Mouse (Mus musculus): ENCODE results near the gene Dnajb7. TPM values are rescaled to one million over a fixed set of nuclear protein-coding genes. Genes with fewer than 3 reads are reported as not detected.

Gene Dnajb7
- polyA plus RNA-seq (2011; ENCODE audit: insufficient read depth, insufficient read length, low replicate concordance, missing spikeins), result not detected in 2 replicates

GRCm38 (mm10) chr15:81408199-81408598, at the start of gene Dnajb7:
Gene Dnajb7, minus strand, starts transcription at chr15:81408299.
- Histone ChIP-seq H3K4me1 (ENCODE audit: control insufficient read depth, insufficient read depth, low read length) (no peaks in the 10 kb centered on the region), H3K4me3 (replicated peaks; ENCODE audit: control insufficient read depth, low read depth, low read length) (no peak within 1 kb of the TSS), H3K27ac (ENCODE audit: control insufficient read depth, insufficient read depth, low read depth, low read length, poor library complexity) (no peak within 1 kb of the TSS)
- no peak for TF ChIP-seq CTCF (IDR thresholded peaks at IDR 0.05; ENCODE audit: control insufficient read depth, insufficient read depth, low read length)
- TF ChIP-seq POLR2A (IDR thresholded peaks at IDR 0.05; ENCODE audit: borderline replicate concordance, control insufficient read depth, low read depth, low read length), result no peak
- 92% methylated on average over 1 of the region's 1 CpGs for WGBS

GRCm38 (mm10) chr15:81448463-81448862, 40.4 kb upstream of the Dnajb7 start:
- no peak overlapping the region for H3K27ac ChIP-seq (ENCODE audit: control insufficient read depth, insufficient read depth, low read depth, low read length, poor library complexity)
- TF ChIP-seq POLR2A (IDR thresholded peaks at IDR 0.05; ENCODE audit: borderline replicate concordance, control insufficient read depth, low read depth, low read length) (no peak), CTCF (IDR thresholded peaks at IDR 0.05; ENCODE audit: control insufficient read depth, insufficient read depth, low read length) (no peak)
- no peak overlapping the region for H3K4me3 ChIP-seq (replicated peaks; ENCODE audit: control insufficient read depth, low read depth, low read length)
- no peaks in the 10 kb centered on the region for H3K4me1 ChIP-seq (ENCODE audit: control insufficient read depth, insufficient read depth, low read length)
- WGBS, result 55% methylated on average over 3 of the region's 3 CpGs

GRCm38 (mm10) chr15:81439236-81439635, 31.1 kb upstream of the Dnajb7 start:
- H3K4me3 ChIP-seq (replicated peaks; ENCODE audit: control insufficient read depth, low read depth, low read length), result no peak overlapping the region
- TF ChIP-seq POLR2A (IDR thresholded peaks at IDR 0.05; ENCODE audit: borderline replicate concordance, control insufficient read depth, low read depth, low read length) (no peak), CTCF (IDR thresholded peaks at IDR 0.05; ENCODE audit: control insufficient read depth, insufficient read depth, low read length) (no peak)
- no peaks in the 10 kb centered on the region for H3K4me1 ChIP-seq (ENCODE audit: control insufficient read depth, insufficient read depth, low read length)
- H3K27ac ChIP-seq (ENCODE audit: control insufficient read depth, insufficient read depth, low read depth, low read length, poor library complexity), result no peak overlapping the region

GRCm38 (mm10) chr15:81438345-81438744, 30.2 kb upstream of the Dnajb7 start:
- no peaks in the 10 kb centered on the region for H3K4me1 ChIP-seq (ENCODE audit: control insufficient read depth, insufficient read depth, low read length)
- no peak overlapping the region for H3K4me3 ChIP-seq (replicated peaks; ENCODE audit: control insufficient read depth, low read depth, low read length)
- no peak overlapping the region for H3K27ac ChIP-seq (ENCODE audit: control insufficient read depth, insufficient read depth, low read depth, low read length, poor library complexity)
- TF ChIP-seq POLR2A (IDR thresholded peaks at IDR 0.05; ENCODE audit: borderline replicate concordance, control insufficient read depth, low read depth, low read length), result no peak
- TF ChIP-seq CTCF (IDR thresholded peaks at IDR 0.05; ENCODE audit: control insufficient read depth, insufficient read depth, low read length), result no peak
- 86% methylated on average over 1 of the region's 1 CpGs for WGBS

- Histone ChIP-seq H3K4me1 (ENCODE audit: control insufficient read depth, insufficient read depth, low read length) (no peaks in the 10 kb centered on the region), H3K4me3 (replicated peaks; ENCODE audit: control insufficient read depth, low read depth, low read length) (no peak overlapping the region), H3K27ac (ENCODE audit: control insufficient read depth, insufficient read depth, low read depth, low read length, poor library complexity) (no peak overlapping the region)
- WGBS, result 80% methylated on average over 1 of the region's 1 CpGs
- TF ChIP-seq POLR2A (IDR thresholded peaks at IDR 0.05; ENCODE audit: borderline replicate concordance, control insufficient read depth, low read depth, low read length) (no peak), CTCF (IDR thresholded peaks at IDR 0.05; ENCODE audit: control insufficient read depth, insufficient read depth, low read length) (no peak)
Measured at GRCm38 (mm10) chr15:81431195-81431594, 23.1 kb upstream of the Dnajb7 start.

- no peaks in the 10 kb centered on the region; the same call in 1 of the 2 replicates for H3K4me1 ChIP-seq (ENCODE audit: control insufficient read depth, insufficient read depth, low read length)
- no peak overlapping the region for H3K27ac ChIP-seq (ENCODE audit: control insufficient read depth, insufficient read depth, low read depth, low read length, poor library complexity)
- WGBS, result 66% methylated on average over 2 of the region's 2 CpGs
- H3K4me3 ChIP-seq (replicated peaks; ENCODE audit: control insufficient read depth, low read depth, low read length), result no peak overlapping the region
- TF ChIP-seq POLR2A (IDR thresholded peaks at IDR 0.05; ENCODE audit: borderline replicate concordance, control insufficient read depth, low read depth, low read length), result no peak
- no peak for TF ChIP-seq CTCF (IDR thresholded peaks at IDR 0.05; ENCODE audit: control insufficient read depth, insufficient read depth, low read length)
Measured at GRCm38 (mm10) chr15:81427947-81428346, 19.8 kb upstream of the Dnajb7 start.

GRCm38 (mm10) chr15:81425311-81425710, 17.2 kb upstream of the Dnajb7 start:
- 88% methylated on average over 3 of the region's 3 CpGs for WGBS
- no peak overlapping the region for H3K27ac ChIP-seq (ENCODE audit: control insufficient read depth, insufficient read depth, low read depth, low read length, poor library complexity)
- no peak overlapping the region for H3K4me3 ChIP-seq (replicated peaks; ENCODE audit: control insufficient read depth, low read depth, low read length)
- TF ChIP-seq POLR2A (IDR thresholded peaks at IDR 0.05; ENCODE audit: borderline replicate concordance, control insufficient read depth, low read depth, low read length) (no peak), CTCF (IDR thresholded peaks at IDR 0.05; ENCODE audit: control insufficient read depth, insufficient read depth, low read length) (no peak)
- peaks cover 3% of the 10 kb centered on the region for H3K4me1 ChIP-seq (ENCODE audit: control insufficient read depth, insufficient read depth, low read length)

GRCm38 (mm10) chr15:81422156-81422681, 14.1 kb upstream of the Dnajb7 start:
- Histone ChIP-seq H3K4me1 (ENCODE audit: control insufficient read depth, insufficient read depth, low read length) (peaks cover 3% of the 10 kb centered on the region), H3K27ac (ENCODE audit: control insufficient read depth, insufficient read depth, low read depth, low read length, poor library complexity) (no peak overlapping the region), H3K4me3 (replicated peaks; ENCODE audit: control insufficient read depth, low read depth, low read length) (no peak overlapping the region)
- TF ChIP-seq POLR2A (IDR thresholded peaks at IDR 0.05; ENCODE audit: borderline replicate concordance, control insufficient read depth, low read depth, low read length), result no peak
- TF ChIP-seq CTCF (IDR thresholded peaks at IDR 0.05; ENCODE audit: control insufficient read depth, insufficient read depth, low read length), result no peak
- 74% methylated on average over 7 of the region's 7 CpGs for WGBS

- peaks cover 4% of the 10 kb centered on the region for H3K4me1 ChIP-seq (ENCODE audit: control insufficient read depth, insufficient read depth, low read length)
- 19% methylated on average over 1 of the region's 1 CpGs for WGBS
- H3K4me3 ChIP-seq (replicated peaks; ENCODE audit: control insufficient read depth, low read depth, low read length), result no peak overlapping the region
- TF ChIP-seq CTCF (IDR thresholded peaks at IDR 0.05; ENCODE audit: control insufficient read depth, insufficient read depth, low read length), result no peak
- TF ChIP-seq POLR2A (IDR thresholded peaks at IDR 0.05; ENCODE audit: borderline replicate concordance, control insufficient read depth, low read depth, low read length), result no peak
- H3K27ac ChIP-seq (ENCODE audit: control insufficient read depth, insufficient read depth, low read depth, low read length, poor library complexity), result no peak overlapping the region
Measured at GRCm38 (mm10) chr15:81421454-81421853, 13.4 kb upstream of the Dnajb7 start.
